In genomic region chr14:34755731-34756130, GRCm38 (mm10) we compare ENCODE assay signal across 15 mouse cellular contexts.
"Had no signal": no experiment of that assay in that cellular context is flagged by ENCODE, and none has a peak within 500 bp of the region (broad histone marks: within the 10 kb centered on the region; RNA-seq: fewer than 3 reads in every experiment).

No protein-coding gene starts in this region.

- H3K4me3 ChIP-seq: neural tube, embryonic 15.5 days; stomach, embryonic 15.5 days had no signal

- H3K27me3 ChIP-seq: neural tube, embryonic 15.5 days; stomach, embryonic 15.5 days had no signal

- H3K4me2 ChIP-seq: neural tube, embryonic 15.5 days; stomach, embryonic 15.5 days had no signal

- H3K9ac ChIP-seq: neural tube, embryonic 15.5 days; stomach, embryonic 15.5 days had no signal

- H3K9me3 ChIP-seq: neural tube, embryonic 15.5 days; stomach, embryonic 15.5 days had no signal

- DNase-seq: retina, postnatal 1 day; right cerebral cortex, adult 18-20 months; right cerebral cortex, postnatal 14 days; right cerebral cortex, postnatal 25 days; right cerebral cortex, postnatal 4 days; spleen, adult 18-20 months; thymus, adult 18-20 months; thymus, adult 2 months; thymus, postnatal 14 days; thymus, postnatal 25 days; thymus, postnatal 36 days; thymus, postnatal 4 days had no signal

- H3K36me3 ChIP-seq: stomach, embryonic 15.5 days had no signal

- H3K27ac ChIP-seq: neural tube, embryonic 15.5 days; stomach, embryonic 15.5 days; stomach, postnatal 0 days had no signal

- H3K4me1 ChIP-seq: neural tube, embryonic 15.5 days; stomach, embryonic 15.5 days had no signal
